8 mouse cellular contexts compared by ENCODE assay signal in the genomic region with DNA sequence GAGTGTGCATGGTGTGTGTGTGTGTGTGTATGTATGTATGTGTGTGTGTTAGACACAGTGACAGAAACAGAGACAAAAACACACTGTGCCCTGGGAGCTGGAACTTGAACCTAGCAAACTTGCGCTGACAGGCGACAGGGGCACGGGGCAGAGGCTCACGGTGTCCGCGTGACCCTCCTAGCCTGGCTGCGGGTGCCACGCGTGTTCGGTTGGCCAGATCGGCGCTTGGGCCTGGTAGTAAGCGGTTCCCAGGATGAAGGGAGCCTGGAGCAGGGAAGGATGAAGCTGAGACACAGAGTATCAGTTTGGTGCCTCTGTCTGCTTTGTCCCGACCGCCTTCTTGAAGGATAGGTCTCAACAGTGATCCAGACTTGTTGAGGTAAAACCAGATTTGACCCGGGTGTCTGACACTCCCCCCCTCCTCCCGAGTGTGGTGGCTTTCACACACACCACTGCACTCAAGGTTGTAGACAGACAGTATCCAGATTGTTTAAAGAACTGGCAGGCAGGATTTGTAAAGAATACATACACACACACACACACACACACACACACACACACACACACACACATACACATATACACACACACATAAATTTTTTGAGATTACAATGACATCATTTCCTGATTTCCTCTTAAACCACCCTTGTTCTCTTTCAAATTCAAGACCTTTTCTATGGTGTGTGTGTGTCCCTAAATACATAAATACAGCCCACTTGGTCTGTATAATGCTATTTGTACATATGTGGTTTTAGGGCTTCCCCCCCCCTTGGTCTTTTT. TPM values are rescaled to one million over a fixed set of nuclear protein-coding genes. Genes with fewer than 3 reads are reported as not detected.
A peak's percentile ranks its signal among the peaks of the same experiment; 100 is the strongest.
DNase-seq lines count a peak whose midpoint lies in the region; ATAC-seq lines count a peak whose summit lies in the region.

Gene Ccdc38, plus strand, starts transcription at position 202 of the 780 bp plus-strand sequence.

- H3K4me1 ChIP-seq in forebrain, embryonic 14.5 days (ENCODE audit: control insufficient read depth, insufficient read depth, low read length): no peaks in the 10 kb centered on the region
- H3K4me1 ChIP-seq in limb, embryonic 13.5 days: peaks cover 6% of the 10 kb centered on the region
- peaks cover 17% of the 10 kb centered on the region for H3K4me1 ChIP-seq in neural tube, embryonic 13.5 days (replicated peaks)

- H3K27ac ChIP-seq in forebrain, embryonic 14.5 days (ENCODE audit: low read depth, low read length): no peak within 1 kb of the TSS
- no peak within 1 kb of the TSS for H3K27ac ChIP-seq in limb, embryonic 13.5 days
- no peak within 1 kb of the TSS for H3K27ac ChIP-seq in neural tube, embryonic 13.5 days (replicated peaks)

- 71% methylated on average over 17 of the region's 17 CpGs for WGBS in forebrain, embryonic 14.5 days
- WGBS in limb, embryonic 13.5 days: 68% methylated on average over 17 of the region's 17 CpGs
- 74% methylated on average over 17 of the region's 17 CpGs for WGBS in neural tube, embryonic 13.5 days

- DNase-seq in embryo, embryonic 9.5 days (ENCODE audit: extremely low spot score): peak; percentile 12
- no peak for DNase-seq in embryo, embryonic 10.5 days (ENCODE audit: low spot score)
- DNase-seq in forebrain, embryonic 14.5 days (ENCODE audit: low spot score): no peak
- no peak for DNase-seq in ovary, adult 18-20 months (ENCODE audit: low spot score)
- no peak for DNase-seq in adrenal gland, postnatal 14 days

- ATAC-seq in CD4-positive, CD25-positive, alpha-beta regulatory T cell, adult 4 months: peak; percentile 36
- peak; percentile 8; the same call in 1 of the 2 replicates for ATAC-seq in forebrain, embryonic 14.5 days
- ATAC-seq in limb, embryonic 13.5 days (ENCODE audit: low FRiP score, low read depth): no peak
- peak; percentile 28; the same call in 1 of the 2 replicates for ATAC-seq in neural tube, embryonic 13.5 days (ENCODE audit: low read depth)

- H3K9ac ChIP-seq in forebrain, embryonic 14.5 days (ENCODE audit: low read length): peak within 1 kb of the TSS; percentile 54
- H3K9ac ChIP-seq in limb, embryonic 13.5 days: peak within 1 kb of the TSS; percentile 54
- H3K9ac ChIP-seq in neural tube, embryonic 13.5 days: peak within 1 kb of the TSS; percentile 54

- H3K9me3 ChIP-seq in forebrain, embryonic 14.5 days (replicated peaks; ENCODE audit: control insufficient read depth, low read length): no peaks in the 10 kb centered on the region
- H3K9me3 ChIP-seq in limb, embryonic 13.5 days: no peaks in the 10 kb centered on the region
- H3K9me3 ChIP-seq in neural tube, embryonic 13.5 days: no peaks in the 10 kb centered on the region

- no peaks in the 10 kb centered on the region for H3K36me3 ChIP-seq in forebrain, embryonic 14.5 days (ENCODE audit: control insufficient read depth, insufficient read depth, low read length)
- H3K36me3 ChIP-seq in limb, embryonic 13.5 days: no peaks in the 10 kb centered on the region
- no peaks in the 10 kb centered on the region for H3K36me3 ChIP-seq in neural tube, embryonic 13.5 days

- peak within 1 kb of the TSS; percentile 30 for H3K4me3 ChIP-seq in forebrain, embryonic 14.5 days (ENCODE audit: low read depth, low read length)
- peak within 1 kb of the TSS; percentile 44 for H3K4me3 ChIP-seq in limb, embryonic 13.5 days
- peak within 1 kb of the TSS; percentile 34 for H3K4me3 ChIP-seq in neural tube, embryonic 13.5 days

- H3K27me3 ChIP-seq in forebrain, embryonic 14.5 days (replicated peaks; ENCODE audit: control insufficient read depth, insufficient read depth, low read length): no peaks in the 10 kb centered on the region
- peaks cover 11% of the 10 kb centered on the region; the same call in 1 of the 2 replicates for H3K27me3 ChIP-seq in limb, embryonic 13.5 days
- peaks cover 20% of the 10 kb centered on the region for H3K27me3 ChIP-seq in neural tube, embryonic 13.5 days

- H3K4me2 ChIP-seq in forebrain, embryonic 14.5 days (ENCODE audit: low read length): peak within 1 kb of the TSS; percentile 69
- H3K4me2 ChIP-seq in limb, embryonic 13.5 days (replicated peaks): peak within 1 kb of the TSS; percentile 81
- peak within 1 kb of the TSS; percentile 63 for H3K4me2 ChIP-seq in neural tube, embryonic 13.5 days

RNA-seq across cellular contexts. Expression of gene Ccdc38, which starts in this region (rescaled TPM):
- 1 to 10 TPM; 2.0 to 2.6 TPM for polyA plus RNA-seq in CD4-positive, CD25-positive, alpha-beta regulatory T cell, adult 4 months (2017; shearing (Covaris generic))
- 0.32 and 0.46 TPM in 2 replicates for polyA plus RNA-seq in forebrain, embryonic 14.5 days (2014; fragmentation: Nextera tagmentation; extraction: Ambion mirVana)
- 0.28 and 0.32 TPM in 2 replicates for polyA plus RNA-seq in limb, embryonic 13.5 days (2015; fragmentation: Nextera tagmentation; extraction: Ambion mirVana)
- 0.28 and 0.56 TPM in 2 replicates for polyA plus RNA-seq in neural tube, embryonic 13.5 days (2015; fragmentation: Nextera tagmentation; extraction: Ambion mirVana)
- not detected in 2 replicates for total RNA-seq in adrenal gland, postnatal 14 days (2021)

Comparison
In these comparisons a context has a peak if more than half of its experiments do, and no peak if none do; other contexts are left out.
1. Peak in ATAC-seq, H3K4me3 ChIP-seq, H3K9ac ChIP-seq and H3K4me2 ChIP-seq in forebrain, embryonic 14.5 days; RNA of the gene not detected or under 1 TPM.
2. Peak in ATAC-seq, H3K4me3 ChIP-seq, H3K9ac ChIP-seq and H3K4me2 ChIP-seq in neural tube, embryonic 13.5 days; RNA of the gene not detected or under 1 TPM.